Mouse (Mus musculus) splenic B cell, adult 2 months (primary cell): Measurements from ENCODE around the gene Mrgpre.

Source experiments
- DNase-seq: peaks from one replicate; pipeline ENCODE4 v3.0.0-alpha.2; 2011; ENCODE audit warnings: low read depth, low spot score
- H3K27me3 ChIP-seq: 2 replicates; pipeline ENCODE4 v1.6.1; 2012; ENCODE audit warnings: mild to moderate bottlenecking, low read length, moderate library complexity, mixed read lengths; ENCODE audit not compliant: control insufficient read depth, poor library complexity, insufficient read depth, severe bottlenecking
- H3K36me3 ChIP-seq: 2 replicates; pipeline ENCODE4 v1.6.1; 2012; ENCODE audit warnings: mild to moderate bottlenecking, low read length, moderate library complexity, mixed read lengths; ENCODE audit not compliant: control insufficient read depth, poor library complexity, insufficient read depth, severe bottlenecking

Mrgpre gene

GRCm38 (mm10) chr7:143733746-143734145 is 50.6 kb downstream of the Mrgpre start:
- no peak for DNase-seq
- H3K27me3 ChIP-seq: no peaks in the 10 kb centered on the region

GRCm38 (mm10) chr7:143729886-143730285 is 54.4 kb downstream of the Mrgpre start:
- Histone ChIP-seq H3K27me3 (no peaks in the 10 kb centered on the region), H3K36me3 (no peaks in the 10 kb centered on the region)
- no peak for DNase-seq

More at GRCm38 (mm10) chr7:143733746-143734145, 50.6 kb downstream of the Mrgpre start:
- H3K36me3 ChIP-seq: no peaks in the 10 kb centered on the region
